Mouse (Mus musculus) heart, embryonic 10.5 days (tissue): ENCODE results near the gene Gm364. TPM values are rescaled to one million over a fixed set of nuclear protein-coding genes. Genes with fewer than 3 reads are reported as not detected.
A peak's percentile ranks its signal among the peaks of the same experiment; 100 is the strongest.

ENCODE experiments used
- DNase-seq: peaks from one replicate; pipeline ENCODE4 v3.0.0-alpha.2; 2017; ENCODE audit warnings: low spot score
- H3K27ac ChIP-seq: fragments of 300-500 bp; sonication (generic); 2 replicates; pipeline ENCODE4 v1.5.1; 2016; ENCODE audit warnings: mild to moderate bottlenecking
- H3K27me3 ChIP-seq: fragments of 300-500 bp; sonication (generic); 2 replicates; pipeline ENCODE4 v1.6.1; 2016; ENCODE audit warnings: mild to moderate bottlenecking; ENCODE audit not compliant: poor library complexity, insufficient read depth, severe bottlenecking
- H3K36me3 ChIP-seq: fragments of 300-500 bp; sonication (generic); 2 replicates; pipeline ENCODE4 v1.6.1; 2016; ENCODE audit warnings: mild to moderate bottlenecking, moderate library complexity
- H3K4me1 ChIP-seq: fragments of 300-500 bp; sonication (generic); 2 replicates; pipeline ENCODE4 v1.6.1; 2016; ENCODE audit warnings: mild to moderate bottlenecking
- H3K4me3 ChIP-seq: fragments of 300-500 bp; sonication (generic); 2 replicates; pipeline ENCODE4 v1.5.1; 2016; ENCODE audit warnings: mild to moderate bottlenecking, moderate library complexity
- H3K9me3 ChIP-seq: fragments of 300-500 bp; sonication (generic); 2 replicates; pipeline ENCODE4 v1.6.1; 2016; ENCODE audit warnings: mild to moderate bottlenecking, moderate library complexity
- WGBS: fragments of 180-500 bp; shearing (Covaris S2); methylation state at CpG from one replicate; pipeline ENCODE4 v1.1.7; 2016; 5-methylcytosine and 5-hydroxymethylcytosine counted together
- polyA plus RNA-seq: library from polyadenylated mRNA; unstranded; fragments of >200 nt; fragmentation: Nextera tagmentation; extraction: Ambion mirVana; gene quantifications from 2 replicates; pipeline ENCODE4 v1.2.1, GENCODE M21; 2016

The Gm364 gene
- not detected in 2 replicates for polyA plus RNA-seq

DNA sequence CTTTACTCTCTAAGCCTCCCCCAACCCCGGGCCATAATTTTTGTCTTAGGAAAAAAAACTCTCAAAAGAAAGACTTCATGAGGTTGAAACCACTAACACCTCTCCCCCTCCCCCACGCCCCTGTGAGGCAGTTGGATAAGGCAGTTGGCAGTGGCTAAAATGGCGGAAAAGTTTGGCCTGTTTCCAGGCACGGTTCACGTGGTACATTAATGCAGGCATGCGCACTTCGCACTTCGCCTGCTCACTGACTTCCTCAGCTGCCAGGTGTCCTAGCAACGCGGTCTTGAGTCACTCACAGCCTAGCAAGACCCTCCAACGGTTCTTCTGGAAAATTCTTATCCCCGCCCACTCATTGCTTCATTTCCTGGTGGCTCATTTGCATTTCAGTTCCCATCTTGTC is at the start of gene Gm364:
Gm364 (plus strand) TSS at position 386 of the 400 bp plus-strand sequence.
- H3K27me3 ChIP-seq = no peaks in the 10 kb centered on the region
- no peaks in the 10 kb centered on the region for H3K9me3 ChIP-seq
- H3K4me3 ChIP-seq = no peak within 1 kb of the TSS
- no peak for DNase-seq
- H3K4me1 ChIP-seq = no peaks in the 10 kb centered on the region
- WGBS = 85% methylated on average over 12 of the region's 12 CpGs
- H3K27ac ChIP-seq = no peak within 1 kb of the TSS
- no peaks in the 10 kb centered on the region for H3K36me3 ChIP-seq

GRCm38 (mm10) chrX:57359316-57359715 is 49.6 kb upstream of the Gm364 start:
- DNase-seq = no peak
- WGBS = 68% methylated on average over 1 of the region's 1 CpGs
- Histone ChIP-seq H3K36me3 (no peaks in the 10 kb centered on the region), H3K27ac (no peak overlapping the region), H3K4me3 (no peak overlapping the region), H3K9me3 (no peaks in the 10 kb centered on the region), H3K4me1 (no peaks in the 10 kb centered on the region), H3K27me3 (no peaks in the 10 kb centered on the region)

DNA sequence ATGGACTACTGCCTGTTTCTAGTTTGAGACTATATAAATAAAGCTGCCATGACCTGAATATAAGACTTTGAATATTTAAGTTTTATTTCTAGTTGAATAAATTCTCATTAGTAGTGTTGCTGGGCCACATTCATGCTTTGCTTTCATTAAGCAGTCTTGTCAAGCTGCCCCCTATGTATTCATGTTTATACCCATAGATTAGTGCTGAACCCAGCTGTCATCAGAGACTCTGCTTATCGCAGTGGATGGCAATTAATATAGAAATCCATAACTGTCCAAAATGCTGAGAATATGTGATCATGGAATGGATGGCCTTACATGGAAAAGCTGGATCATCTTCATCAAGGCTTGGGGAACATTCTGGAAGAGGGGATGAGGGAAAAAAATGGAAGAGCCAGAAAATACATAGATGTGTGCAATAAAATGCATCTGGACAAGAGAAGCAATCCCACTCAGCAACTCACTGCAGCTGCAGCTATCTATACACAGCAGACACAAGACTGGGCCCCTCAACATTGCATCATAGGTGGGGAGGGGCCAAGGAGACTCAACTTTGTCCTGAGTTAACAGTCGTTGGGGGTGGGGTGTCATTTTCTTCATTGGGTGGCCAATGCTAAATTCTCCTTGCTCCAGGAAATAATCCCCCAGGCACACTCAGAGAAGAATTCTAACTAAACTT is 43.9 kb upstream of the Gm364 start:
- Histone ChIP-seq H3K27ac (no peak overlapping the region), H3K4me3 (no peak overlapping the region), H3K4me1 (no peaks in the 10 kb centered on the region), H3K36me3 (no peaks in the 10 kb centered on the region), H3K9me3 (no peaks in the 10 kb centered on the region), H3K27me3 (no peaks in the 10 kb centered on the region)
- peak; percentile 76 for DNase-seq
- 69% methylated on average over 2 of the region's 2 CpGs for WGBS

GRCm38 (mm10) chrX:57372965-57373364 is 36.0 kb upstream of the Gm364 start:
- Histone ChIP-seq H3K27ac (no peak overlapping the region), H3K4me3 (no peak overlapping the region), H3K36me3 (peaks cover 12% of the 10 kb centered on the region; the same call in 1 of the 2 replicates), H3K4me1 (no peaks in the 10 kb centered on the region), H3K9me3 (no peaks in the 10 kb centered on the region), H3K27me3 (no peaks in the 10 kb centered on the region)
- DNase-seq = no peak
- 77% methylated on average over 4 of the region's 4 CpGs for WGBS

- H3K4me1 ChIP-seq = no peaks in the 10 kb centered on the region
- peak; percentile 75 for DNase-seq
- 87% methylated on average over 2 of the region's 2 CpGs for WGBS
- H3K36me3 ChIP-seq = peaks cover 16% of the 10 kb centered on the region; the same call in 1 of the 2 replicates
- H3K27me3 ChIP-seq = no peaks in the 10 kb centered on the region
- H3K9me3 ChIP-seq = no peaks in the 10 kb centered on the region
- no peak overlapping the region for H3K4me3 ChIP-seq
- H3K27ac ChIP-seq = no peak overlapping the region; the same call in 1 of the 2 replicates
These were observed 35.4 kb upstream of the Gm364 start for GRCm38 (mm10) chrX:57373543-57373942.

DNA sequence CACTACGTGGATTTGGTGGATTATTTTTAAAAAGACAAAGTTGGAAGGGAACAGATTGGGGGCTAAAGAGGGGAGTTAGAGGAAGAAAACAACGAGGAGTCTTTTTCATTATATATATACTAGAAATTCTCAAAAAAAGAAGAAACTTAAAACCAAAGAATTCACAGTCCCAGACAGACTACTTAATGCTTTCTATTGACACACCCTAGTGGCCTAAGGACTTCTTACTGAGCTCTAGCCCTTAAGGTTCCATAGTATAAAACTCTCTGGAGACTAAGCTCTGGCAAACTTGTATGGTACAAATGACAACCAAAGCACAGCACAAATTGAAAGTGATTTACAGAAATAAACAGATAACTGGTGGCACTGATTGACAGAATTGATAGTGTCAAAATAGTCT is 34.9 kb upstream of the Gm364 start:
- Histone ChIP-seq H3K4me1 (no peaks in the 10 kb centered on the region), H3K4me3 (no peak overlapping the region), H3K27me3 (no peaks in the 10 kb centered on the region), H3K36me3 (peaks cover 21% of the 10 kb centered on the region; the same call in 1 of the 2 replicates), H3K27ac (no peak overlapping the region; the same call in 1 of the 2 replicates), H3K9me3 (no peaks in the 10 kb centered on the region)
- DNase-seq = no peak
- 80% methylated on average over 2 of the region's 2 CpGs for WGBS

- no peaks in the 10 kb centered on the region for H3K27me3 ChIP-seq
- no peaks in the 10 kb centered on the region for H3K9me3 ChIP-seq
- no peak overlapping the region for H3K4me3 ChIP-seq
- no peak for DNase-seq
- WGBS = 73% methylated on average over 3 of the region's 3 CpGs
- no peaks in the 10 kb centered on the region for H3K4me1 ChIP-seq
- no peak overlapping the region for H3K27ac ChIP-seq
- H3K36me3 ChIP-seq = peaks cover 42% of the 10 kb centered on the region; the same call in 1 of the 2 replicates
These were observed 31.9 kb upstream of the Gm364 start for GRCm38 (mm10) chrX:57377096-57377495.

DNA sequence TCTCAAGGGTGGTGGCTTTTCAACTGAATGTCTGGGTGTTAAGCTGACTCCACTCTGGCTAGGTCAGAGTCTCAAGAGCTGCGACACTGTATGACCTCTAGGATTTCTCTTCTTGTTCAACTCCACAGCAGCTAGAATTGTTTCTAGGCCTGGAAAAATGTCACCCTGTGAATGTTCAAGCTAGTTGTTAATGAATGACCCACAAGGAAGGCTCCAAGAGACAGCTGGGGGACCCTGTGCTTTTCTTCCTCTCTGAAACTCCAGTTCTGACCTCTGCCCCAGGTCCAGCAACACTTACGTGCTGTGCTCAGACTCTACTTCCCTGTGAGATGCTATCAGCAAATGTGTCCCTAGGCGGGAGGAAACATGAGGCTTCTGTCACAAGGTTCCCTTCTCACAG is 30.4 kb upstream of the Gm364 start:
- Histone ChIP-seq H3K27me3 (no peaks in the 10 kb centered on the region), H3K9me3 (no peaks in the 10 kb centered on the region), H3K4me3 (no peak overlapping the region), H3K4me1 (no peaks in the 10 kb centered on the region), H3K36me3 (peaks cover 49% of the 10 kb centered on the region), H3K27ac (no peak overlapping the region)
- DNase-seq = no peak
- WGBS = 72% methylated on average over 3 of the region's 3 CpGs

DNA sequence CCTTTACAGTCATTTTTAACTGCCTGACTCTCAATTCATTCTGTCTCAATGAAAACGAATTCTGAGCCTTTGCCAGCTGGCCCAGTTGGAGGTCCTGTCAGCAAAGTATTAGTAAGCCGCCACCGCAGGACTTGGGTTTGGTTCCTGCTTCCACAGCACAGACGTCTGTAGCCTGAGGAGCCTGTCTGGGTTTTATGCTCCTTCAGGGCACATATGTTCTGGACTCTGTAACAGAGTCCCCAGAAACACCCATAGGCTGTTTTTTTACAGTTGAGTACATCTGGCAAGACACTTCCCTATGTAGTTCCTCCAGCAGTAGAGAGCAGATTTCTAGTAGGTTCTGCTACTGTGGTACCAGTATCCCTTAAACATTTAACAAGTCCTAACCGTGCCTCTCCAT is 28.0 kb upstream of the Gm364 start:
- no peak overlapping the region for H3K27ac ChIP-seq
- peaks cover 63% of the 10 kb centered on the region for H3K36me3 ChIP-seq
- no peak for DNase-seq
- no peaks in the 10 kb centered on the region for H3K4me1 ChIP-seq
- 80% methylated on average over 5 of the region's 5 CpGs for WGBS
- no peaks in the 10 kb centered on the region for H3K9me3 ChIP-seq
- H3K4me3 ChIP-seq = no peak overlapping the region
- H3K27me3 ChIP-seq = no peaks in the 10 kb centered on the region

DNA sequence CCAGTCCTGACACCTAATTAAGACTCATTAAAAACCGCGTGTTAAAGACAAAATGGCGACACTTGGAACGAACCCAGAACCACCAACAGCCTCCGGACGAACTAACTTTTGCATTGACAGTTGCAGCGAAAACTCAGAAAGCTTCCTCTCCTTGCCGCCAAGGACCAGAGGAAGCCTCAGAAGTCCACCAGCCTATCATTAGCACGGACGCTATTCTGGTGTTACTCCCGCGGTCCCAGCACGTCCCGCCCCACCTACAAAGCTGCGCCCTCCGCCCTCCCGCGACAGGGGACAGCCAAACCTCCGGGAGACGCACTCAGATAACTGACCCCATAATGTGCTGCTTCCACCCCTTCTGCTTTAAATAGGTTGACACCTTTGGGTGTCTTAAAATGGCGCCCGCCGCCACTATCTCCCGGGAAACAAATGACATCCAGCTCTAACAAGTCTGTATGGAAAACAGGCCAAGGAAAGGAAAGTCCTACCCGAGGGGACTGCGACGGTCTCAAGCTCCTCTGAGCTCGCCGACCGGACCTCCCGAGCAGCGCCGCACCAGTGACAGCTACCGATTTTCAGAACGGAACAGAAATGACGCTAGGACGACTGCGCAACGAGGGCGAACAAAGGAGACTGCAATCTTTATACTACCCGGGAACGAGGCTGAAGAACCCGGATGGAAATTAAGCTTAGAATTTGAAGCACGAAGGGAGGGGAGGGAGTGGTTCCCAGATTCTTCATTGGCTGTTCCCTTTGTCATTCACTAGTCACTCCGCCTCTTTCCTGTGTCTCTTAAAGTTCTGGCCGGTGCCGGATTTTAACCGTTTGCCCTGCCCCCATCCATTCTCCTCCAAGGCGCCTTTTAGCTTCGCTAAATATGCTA is 16.3 kb upstream of the Gm364 start, which contains the start of gene Rbmx:
Rbmx (minus strand) TSS at position 670 of the 880 bp plus-strand sequence.
- 16% methylated on average over 50 of the region's 50 CpGs for WGBS
- peaks cover 24% of the 10 kb centered on the region for H3K36me3 ChIP-seq
- peak; percentile 90 for DNase-seq
- H3K4me1 ChIP-seq = no peaks in the 10 kb centered on the region
- peak within 1 kb of the TSS; percentile 92 for H3K27ac ChIP-seq
- H3K4me3 ChIP-seq = peak within 1 kb of the TSS; percentile 65
- no peaks in the 10 kb centered on the region for H3K27me3 ChIP-seq
- no peaks in the 10 kb centered on the region for H3K9me3 ChIP-seq

DNA sequence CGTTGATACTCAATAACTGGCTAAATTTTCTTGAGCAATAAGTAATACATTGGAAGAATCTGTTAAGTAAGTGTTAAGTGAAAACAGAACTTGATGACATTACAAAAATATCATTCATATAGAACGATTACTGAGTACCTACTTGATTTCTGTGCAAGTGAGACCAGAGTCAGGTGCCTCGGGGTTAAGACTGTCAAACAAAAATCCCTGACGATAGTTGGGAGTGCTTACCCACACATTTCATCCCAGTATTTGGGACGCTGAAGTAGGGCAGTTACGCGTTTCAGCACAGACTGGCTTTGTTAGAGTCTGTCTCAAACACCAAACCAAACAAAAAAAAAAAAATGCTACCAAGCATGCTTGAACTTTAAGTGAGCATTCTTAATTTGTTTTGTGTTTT is 15.5 kb upstream of the Gm364 start:
- H3K27me3 ChIP-seq = no peaks in the 10 kb centered on the region
- WGBS = 30% methylated on average over 7 of the region's 7 CpGs
- peaks cover 17% of the 10 kb centered on the region for H3K36me3 ChIP-seq
- peak overlapping the region; percentile 77 for H3K27ac ChIP-seq
- H3K4me3 ChIP-seq = peak overlapping the region; percentile 65
- DNase-seq = no peak
- no peaks in the 10 kb centered on the region for H3K9me3 ChIP-seq
- no peaks in the 10 kb centered on the region for H3K4me1 ChIP-seq

GRCm38 (mm10) chrX:57401388-57401787 is 7.6 kb upstream of the Gm364 start:
- no peaks in the 10 kb centered on the region for H3K27me3 ChIP-seq
- no peaks in the 10 kb centered on the region for H3K36me3 ChIP-seq
- no peaks in the 10 kb centered on the region for H3K9me3 ChIP-seq
- H3K27ac ChIP-seq = no peak overlapping the region
- no peak overlapping the region for H3K4me3 ChIP-seq
- H3K4me1 ChIP-seq = no peaks in the 10 kb centered on the region
- 63% methylated on average over 1 of the region's 1 CpGs for WGBS
- DNase-seq = no peak

- H3K9me3 ChIP-seq = no peaks in the 10 kb centered on the region
- no peak for DNase-seq
- no peaks in the 10 kb centered on the region for H3K4me1 ChIP-seq
- H3K36me3 ChIP-seq = no peaks in the 10 kb centered on the region
- H3K27me3 ChIP-seq = no peaks in the 10 kb centered on the region
- no peak overlapping the region for H3K27ac ChIP-seq
- H3K4me3 ChIP-seq = no peak overlapping the region
These were observed 5.3 kb upstream of the Gm364 start for GRCm38 (mm10) chrX:57403651-57404050.
